Mouse (Mus musculus) embryonic facial prominence, embryonic 12.5 days (tissue): ENCODE data around the gene Tpbgl. TPM values are rescaled to one million over a fixed set of nuclear protein-coding genes. Genes with fewer than 3 reads are reported as not detected.

ENCODE experiments used
- ATAC-seq: fragments of 200-750 bp; cut with Nextera tagmentation; 2 replicates; pipeline ENCODE4 v1.8.0; 2017; ENCODE audit not compliant: insufficient number of reproducible peaks, insufficient read depth, low FRiP score, low TSS enrichment
- H3K27ac ChIP-seq: fragments of 300-500 bp; sonication (generic); 2 replicates; pipeline ENCODE4 v1.5.1; 2016; ENCODE audit warnings: mild to moderate bottlenecking
- H3K27me3 ChIP-seq: fragments of 300-500 bp; sonication (generic); 2 replicates; pipeline ENCODE4 v1.6.1; 2016; ENCODE audit warnings: mild to moderate bottlenecking, moderate library complexity
- H3K36me3 ChIP-seq: fragments of 300-500 bp; sonication (generic); 2 replicates; pipeline ENCODE4 v1.6.1; 2016; ENCODE audit warnings: mild to moderate bottlenecking
- H3K4me1 ChIP-seq: fragments of 300-500 bp; sonication (generic); 2 replicates; pipeline ENCODE4 v1.6.1; 2016
- H3K4me2 ChIP-seq: fragments of 300-500 bp; sonication (generic); replicated peaks from 2 replicates; pipeline ENCODE4 v1.6.1; 2016; ENCODE audit warnings: mild to moderate bottlenecking, moderate library complexity
- H3K4me3 ChIP-seq: fragments of 300-500 bp; sonication (generic); 2 replicates; pipeline ENCODE4 v1.5.1; 2016; ENCODE audit warnings: mild to moderate bottlenecking
- H3K9ac ChIP-seq: fragments of 300-500 bp; sonication (generic); 2 replicates; pipeline ENCODE4 v1.6.1; 2016; ENCODE audit warnings: mild to moderate bottlenecking, moderate library complexity
- H3K9me3 ChIP-seq: fragments of 300-500 bp; sonication (generic); 2 replicates; pipeline ENCODE4 v1.6.1; 2016; ENCODE audit warnings: mild to moderate bottlenecking, moderate library complexity
- WGBS: fragments of 180-500 bp; shearing (Covaris S2); methylation state at CpG from one replicate; pipeline ENCODE4 v1.1.7; 2016; 5-methylcytosine and 5-hydroxymethylcytosine counted together
- polyA plus RNA-seq: library from polyadenylated mRNA; unstranded; fragments of >200 nt; fragmentation: Nextera tagmentation; extraction: Ambion mirVana; gene quantifications from 2 replicates; pipeline ENCODE4 v1.2.1, GENCODE M21; 2016

The Tpbgl gene
- 0.93 and 1.5 TPM in 2 replicates for polyA plus RNA-seq

- peak within 1 kb of the TSS; percentile 93 for H3K4me2 ChIP-seq
- H3K27ac ChIP-seq, result no peak within 1 kb of the TSS
- H3K9ac ChIP-seq, result peak within 1 kb of the TSS; percentile 60
- ATAC-seq, result no peak
- H3K9me3 ChIP-seq, result no peaks in the 10 kb centered on the region
- H3K4me3 ChIP-seq, result peak within 1 kb of the TSS; percentile 49
- peaks cover 23% of the 10 kb centered on the region for H3K4me1 ChIP-seq
- no peaks in the 10 kb centered on the region for H3K36me3 ChIP-seq
- under 1% methylated on average over 69 of the region's 83 CpGs for whole genome bisulfite sequencing
- H3K27me3 ChIP-seq, result peaks cover 81% of the 10 kb centered on the region
These were observed at the start of gene Tpbgl for GRCm38 (mm10) chr7:99626376-99627270. Tpbgl (minus strand) TSS chr7:99627103.

GRCm38 (mm10) chr7:99674890-99675289 lies 48.0 kb upstream of the Tpbgl start:
- no peak for ATAC-seq
- Histone ChIP-seq H3K36me3 (no peaks in the 10 kb centered on the region), H3K4me3 (no peak overlapping the region), H3K4me1 (no peaks in the 10 kb centered on the region), H3K4me2 (no peak overlapping the region), H3K9ac (no peak overlapping the region), H3K9me3 (no peaks in the 10 kb centered on the region), H3K27me3 (no peaks in the 10 kb centered on the region), H3K27ac (no peak overlapping the region)
- WGBS, result 75% methylated on average over 3 of the region's 3 CpGs

GRCm38 (mm10) chr7:99674209-99674608 lies 47.3 kb upstream of the Tpbgl start:
- no peak for ATAC-seq
- Histone ChIP-seq H3K27ac (no peak overlapping the region), H3K27me3 (no peaks in the 10 kb centered on the region), H3K4me3 (no peak overlapping the region), H3K9me3 (no peaks in the 10 kb centered on the region), H3K4me1 (0 out of 2 replicates have a peak, but pooled peaks cover 3% of the 10 kb centered on the region), H3K4me2 (no peak overlapping the region), H3K36me3 (no peaks in the 10 kb centered on the region), H3K9ac (no peak overlapping the region)
- 79% methylated on average over 5 of the region's 5 CpGs for WGBS

- H3K27me3 ChIP-seq, result no peaks in the 10 kb centered on the region
- no peak overlapping the region for H3K4me2 ChIP-seq
- 0 out of 2 replicates have a peak, but pooled peaks cover 5% of the 10 kb centered on the region for H3K4me1 ChIP-seq
- WGBS, result 79% methylated on average over 8 of the region's 8 CpGs
- ATAC-seq, result no peak
- H3K9ac ChIP-seq, result no peak overlapping the region
- H3K36me3 ChIP-seq, result no peaks in the 10 kb centered on the region
- no peak overlapping the region for H3K27ac ChIP-seq
- H3K9me3 ChIP-seq, result no peaks in the 10 kb centered on the region
- no peak overlapping the region for H3K4me3 ChIP-seq
These were observed 46.3 kb upstream of the Tpbgl start for GRCm38 (mm10) chr7:99673188-99673587.

- H3K36me3 ChIP-seq, result no peaks in the 10 kb centered on the region
- H3K27ac ChIP-seq, result no peak overlapping the region
- H3K9me3 ChIP-seq, result no peaks in the 10 kb centered on the region
- H3K4me1 ChIP-seq, result 0 out of 2 replicates have a peak, but pooled peaks cover 5% of the 10 kb centered on the region
- H3K4me3 ChIP-seq, result no peak overlapping the region
- no peak overlapping the region for H3K4me2 ChIP-seq
- no peak for ATAC-seq
- H3K27me3 ChIP-seq, result no peaks in the 10 kb centered on the region
- 83% methylated on average over 9 of the region's 9 CpGs for WGBS
- H3K9ac ChIP-seq, result no peak overlapping the region
These were observed 44.9 kb upstream of the Tpbgl start for GRCm38 (mm10) chr7:99671544-99672435.

GRCm38 (mm10) chr7:99670915-99671314 lies 44.0 kb upstream of the Tpbgl start:
- no peak overlapping the region for H3K4me2 ChIP-seq
- H3K36me3 ChIP-seq, result no peaks in the 10 kb centered on the region
- H3K27me3 ChIP-seq, result no peaks in the 10 kb centered on the region
- no peak overlapping the region for H3K4me3 ChIP-seq
- no peak for ATAC-seq
- H3K9me3 ChIP-seq, result no peaks in the 10 kb centered on the region
- H3K4me1 ChIP-seq, result 0 out of 2 replicates have a peak, but pooled peaks cover 5% of the 10 kb centered on the region
- WGBS, result 73% methylated on average over 4 of the region's 4 CpGs
- no peak overlapping the region for H3K9ac ChIP-seq
- H3K27ac ChIP-seq, result no peak overlapping the region

GRCm38 (mm10) chr7:99668802-99669201 lies 41.9 kb upstream of the Tpbgl start:
- no peak for ATAC-seq

GRCm38 (mm10) chr7:99667096-99667495 lies 40.2 kb upstream of the Tpbgl start:
- 73% methylated on average over 16 of the region's 16 CpGs for WGBS
- no peak overlapping the region for H3K4me2 ChIP-seq
- no peak overlapping the region for H3K9ac ChIP-seq
- no peaks in the 10 kb centered on the region for H3K36me3 ChIP-seq
- no peaks in the 10 kb centered on the region for H3K9me3 ChIP-seq
- H3K4me1 ChIP-seq, result 0 out of 2 replicates have a peak, but pooled peaks cover 5% of the 10 kb centered on the region
- no peak overlapping the region for H3K27ac ChIP-seq
- no peak for ATAC-seq
- no peaks in the 10 kb centered on the region for H3K27me3 ChIP-seq
- H3K4me3 ChIP-seq, result no peak overlapping the region

More at GRCm38 (mm10) chr7:99668802-99669201, 41.9 kb upstream of the Tpbgl start:
- Histone ChIP-seq H3K4me3 (no peak overlapping the region), H3K9ac (no peak overlapping the region), H3K9me3 (no peaks in the 10 kb centered on the region), H3K4me1 (0 out of 2 replicates have a peak, but pooled peaks cover 5% of the 10 kb centered on the region), H3K4me2 (no peak overlapping the region), H3K27me3 (no peaks in the 10 kb centered on the region), H3K27ac (no peak overlapping the region), H3K36me3 (no peaks in the 10 kb centered on the region)
- WGBS, result 20% methylated on average over 4 of the region's 4 CpGs

GRCm38 (mm10) chr7:99665731-99666452 lies 39.0 kb upstream of the Tpbgl start:
- no peak overlapping the region for H3K4me3 ChIP-seq
- WGBS, result 90% methylated on average over 10 of the region's 10 CpGs

GRCm38 (mm10) chr7:99664571-99665485 lies 37.9 kb upstream of the Tpbgl start:
- H3K9me3 ChIP-seq, result no peaks in the 10 kb centered on the region
- no peaks in the 10 kb centered on the region for H3K36me3 ChIP-seq
- no peak for ATAC-seq
- H3K4me3 ChIP-seq, result no peak overlapping the region
- H3K9ac ChIP-seq, result no peak overlapping the region
- 0 out of 2 replicates have a peak, but pooled peaks cover 5% of the 10 kb centered on the region for H3K4me1 ChIP-seq
- H3K4me2 ChIP-seq, result no peak overlapping the region
- H3K27me3 ChIP-seq, result no peaks in the 10 kb centered on the region
- WGBS, result 36% methylated on average over 11 of the region's 11 CpGs
- H3K27ac ChIP-seq, result 0 out of 2 replicates have a peak overlapping the region, but pooled peaks have one; percentile 12

More at GRCm38 (mm10) chr7:99665731-99666452, 39.0 kb upstream of the Tpbgl start:
- no peaks in the 10 kb centered on the region for H3K36me3 ChIP-seq
- no peaks in the 10 kb centered on the region for H3K9me3 ChIP-seq
- H3K27me3 ChIP-seq, result no peaks in the 10 kb centered on the region
- 0 out of 2 replicates have a peak, but pooled peaks cover 5% of the 10 kb centered on the region for H3K4me1 ChIP-seq
- no peak for ATAC-seq
- no peak overlapping the region for H3K4me2 ChIP-seq
- H3K27ac ChIP-seq, result no peak overlapping the region
- H3K9ac ChIP-seq, result no peak overlapping the region
